Mouse (Mus musculus) cortical plate, adult 2 months (tissue): ENCODE measurements around the gene Hhatl.

Source experiments
- CTCF ChIP-seq: fragments of 200-500 bp; IDR thresholded peaks from 2 replicates; pipeline ENCODE4 v1.5.1; 2011; ENCODE audit warnings: mild to moderate bottlenecking, control low read depth, low read length; ENCODE audit not compliant: insufficient read depth; ENCODE audit errors: extremely low read depth
- POLR2A ChIP-seq: fragments of 200-500 bp; IDR thresholded peaks from 2 replicates; pipeline ENCODE4 v1.6.1; 2011; ENCODE audit warnings: mild to moderate bottlenecking, low read length, control low read depth; ENCODE audit not compliant: insufficient read depth; ENCODE audit errors: extremely low read depth

DNA sequence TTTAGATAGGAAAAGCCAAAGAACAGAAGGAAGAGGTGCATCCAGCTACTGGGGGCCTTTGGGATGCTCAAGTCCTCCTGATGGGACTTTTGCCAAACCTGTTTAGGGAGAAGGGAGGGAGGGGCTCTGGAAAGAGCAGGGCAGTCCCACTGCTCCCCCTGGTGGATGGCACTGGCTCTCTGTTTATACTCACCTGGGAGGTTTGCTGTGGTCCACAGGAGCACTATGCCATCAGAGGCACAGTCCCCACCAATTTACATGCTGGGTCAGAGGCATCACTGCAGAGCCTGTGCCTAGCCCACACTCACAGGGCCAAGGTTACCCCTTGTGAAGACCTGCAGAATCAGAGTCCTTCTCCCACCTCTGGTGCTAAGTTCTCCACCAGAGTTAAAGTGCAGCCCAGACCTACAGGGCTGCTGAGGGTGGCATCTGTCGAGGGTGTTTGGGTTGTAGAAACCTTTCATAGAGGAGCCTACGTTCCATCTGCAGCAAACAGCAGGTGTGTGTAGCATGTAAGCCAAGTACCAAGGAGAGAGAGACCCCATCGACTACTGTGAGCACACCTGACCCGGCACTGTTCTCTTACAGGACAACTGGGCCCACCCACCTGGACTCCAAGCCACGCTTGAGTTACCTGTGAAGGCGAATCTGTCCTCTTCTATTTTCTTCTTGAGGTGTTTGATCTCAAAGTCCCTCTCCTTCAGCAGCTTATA, 38.1 kb upstream of the Hhatl start:
- TF ChIP-seq POLR2A (no peak), CTCF (peak; percentile 62)
